Mouse (Mus musculus): ENCODE results near the gene Sh3gl3. TPM values are rescaled to one million over a fixed set of nuclear protein-coding genes. Genes with fewer than 3 reads are reported as not detected.

The Sh3gl3 gene
- total RNA-seq, 1 experiment from 2014 or later = not detected

DNA sequence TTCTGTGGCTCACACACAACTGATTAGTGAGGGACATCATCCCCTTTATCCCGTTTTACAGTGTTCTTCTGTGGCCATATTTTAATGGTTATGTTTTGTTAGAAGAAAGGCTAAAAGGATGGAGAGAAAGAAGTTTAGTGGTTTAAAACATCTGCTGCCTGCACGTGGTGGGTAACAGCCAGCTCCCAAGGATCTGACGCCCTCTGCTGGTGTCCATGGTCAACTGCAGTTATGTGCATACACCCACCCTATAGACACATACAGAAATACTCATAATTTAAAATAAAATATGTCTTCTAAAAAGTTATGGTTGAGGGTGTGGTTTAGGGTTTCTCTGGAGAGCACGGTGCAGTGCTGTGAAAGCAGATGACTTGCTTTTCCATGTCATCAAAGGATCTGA, 164.9 kb downstream of the Sh3gl3 start:
- ATAC-seq (ENCODE audit: extremely low read depth, insufficient number of reproducible peaks, low FRiP score, poor library complexity, severe bottlenecking) = no peak

DNA sequence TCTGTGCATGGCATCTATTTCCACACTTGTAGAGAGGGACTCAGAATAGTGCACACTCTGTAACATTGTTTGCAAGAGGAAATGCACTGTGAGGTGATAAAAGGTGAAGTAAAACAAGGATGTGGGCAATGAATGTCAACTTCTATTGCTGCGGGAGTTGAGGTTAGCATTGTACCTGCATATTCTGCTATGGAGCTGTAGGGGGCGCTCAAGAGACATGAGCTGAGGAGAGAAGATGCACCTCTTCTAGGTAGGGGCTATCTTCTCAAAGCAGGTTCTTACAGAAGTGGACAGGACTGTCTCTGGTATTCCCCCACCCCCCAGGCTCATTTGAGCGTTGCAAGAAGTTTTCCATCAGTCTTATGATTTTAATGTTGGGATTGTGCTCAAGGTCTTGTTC, 165.6 kb downstream of the Sh3gl3 start:
- ATAC-seq (ENCODE audit: extremely low read depth, insufficient number of reproducible peaks, low FRiP score, poor library complexity, severe bottlenecking) = no peak

DNA sequence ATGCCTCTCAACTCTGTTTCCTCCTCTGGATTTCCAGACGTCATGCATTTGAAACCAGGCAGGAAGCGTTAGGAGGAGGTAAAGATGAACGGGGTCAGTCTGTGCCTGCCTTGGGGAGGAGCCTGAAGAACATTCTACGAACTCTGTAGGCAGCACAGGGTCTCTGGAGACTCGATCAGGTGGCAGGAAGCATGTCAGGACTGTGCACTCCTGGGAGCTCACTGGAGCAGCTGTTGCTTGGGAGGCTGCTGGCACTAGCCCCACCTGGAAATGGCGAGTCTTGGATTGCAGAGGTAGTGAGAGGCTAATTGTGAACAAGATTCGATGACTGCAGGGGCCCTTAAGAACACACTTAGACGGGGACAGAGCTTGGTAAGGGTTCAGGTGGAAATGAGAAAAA, 167.8 kb downstream of the Sh3gl3 start:
- ATAC-seq (ENCODE audit: extremely low read depth, insufficient number of reproducible peaks, low FRiP score, poor library complexity, severe bottlenecking) = no peak

DNA sequence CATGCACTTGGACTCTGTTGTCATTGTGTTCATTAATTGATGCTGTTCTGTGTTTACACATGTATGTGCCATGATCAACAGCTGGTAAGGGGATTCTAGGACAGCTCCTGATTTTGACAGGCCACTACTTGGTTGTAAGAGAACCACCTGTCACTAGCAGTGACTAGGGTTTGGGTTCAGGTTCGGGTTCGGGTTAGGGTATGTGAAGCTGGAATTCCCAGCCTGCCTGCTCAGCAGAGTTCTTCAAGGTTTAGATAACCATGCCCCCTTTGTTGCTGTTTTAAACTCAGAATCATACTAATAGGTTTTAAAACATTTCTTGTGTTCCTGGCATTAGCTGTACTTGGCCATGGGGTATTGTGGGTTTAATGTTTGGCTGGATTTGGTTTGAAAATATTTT, 173.1 kb downstream of the Sh3gl3 start:
- no peak for ATAC-seq (ENCODE audit: extremely low read depth, insufficient number of reproducible peaks, low FRiP score, poor library complexity, severe bottlenecking)

DNA sequence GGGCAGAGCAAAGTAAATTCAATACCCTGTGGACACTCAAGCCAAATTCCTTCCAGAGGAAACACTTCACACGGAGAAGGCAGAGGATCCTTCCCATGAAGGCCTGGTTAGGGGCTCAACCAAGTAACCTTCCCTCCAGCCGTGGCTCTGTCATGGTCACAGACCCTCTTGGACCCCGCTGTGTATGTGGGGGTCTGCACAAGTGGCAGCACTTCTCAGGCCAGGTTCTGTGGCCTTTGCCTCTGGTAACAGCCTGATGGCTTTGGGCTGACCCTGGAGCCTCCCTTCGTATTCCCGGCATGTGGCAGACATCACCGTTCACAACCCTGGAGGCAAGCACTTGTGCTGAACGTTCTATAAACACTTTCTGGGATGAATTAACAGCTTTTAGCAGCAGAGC, 176.2 kb downstream of the Sh3gl3 start:
- ATAC-seq (ENCODE audit: extremely low read depth, insufficient number of reproducible peaks, low FRiP score, poor library complexity, severe bottlenecking) = no peak

GRCm38 (mm10) chr7:82350421-82350820, 176.8 kb downstream of the Sh3gl3 start:
- ATAC-seq (ENCODE audit: extremely low read depth, insufficient number of reproducible peaks, low FRiP score, poor library complexity, severe bottlenecking) = no peak

Other genes with a start within 250 kb of the Sh3gl3 start
- gene Hdgfl3, start 239.4 kb upstream of the Sh3gl3 start, total RNA-seq (2017) = 2.8 and 4.0 TPM in 2 replicates
- not detected in 2 replicates for gene Bnc1, start 181.5 kb upstream of the Sh3gl3 start, total RNA-seq (2017)
- gene Adamtsl3, start 161.9 kb downstream of the Sh3gl3 start, total RNA-seq (2017) = not detected in 2 replicates

Data from neutrophil, adult 5-6 weeks (primary cell).